Mouse (Mus musculus) stomach, embryonic 15.5 days (tissue): ENCODE results near the gene Gabra5. TPM values are rescaled to one million over a fixed set of nuclear protein-coding genes. Genes with fewer than 3 reads are reported as not detected.
A peak's percentile ranks its signal among the peaks of the same experiment; 100 is the strongest.

Experiments
- ATAC-seq: fragments of 200-750 bp; cut with Nextera tagmentation; 2 replicates; pipeline ENCODE4 v1.8.0; 2017; ENCODE audit warnings: low read depth, moderate number of reproducible peaks, moderate TSS enrichment; ENCODE audit not compliant: insufficient read depth, low FRiP score
- H3K27ac ChIP-seq: fragments of 300-500 bp; sonication (generic); 2 replicates; pipeline ENCODE4 v1.5.1; 2015; ENCODE audit warnings: mild to moderate bottlenecking, inconsistent platforms
- H3K27me3 ChIP-seq: fragments of 300-500 bp; sonication (generic); replicated peaks from 2 replicates; pipeline ENCODE4 v1.6.1; 2015; ENCODE audit warnings: inconsistent platforms
- H3K36me3 ChIP-seq: fragments of 300-500 bp; sonication (generic); 2 replicates; pipeline ENCODE4 v1.6.1; 2015; ENCODE audit warnings: inconsistent platforms
- H3K4me1 ChIP-seq: fragments of 300-500 bp; sonication (generic); 2 replicates; pipeline ENCODE4 v1.6.1; 2015; ENCODE audit warnings: inconsistent platforms
- H3K4me2 ChIP-seq: fragments of 300-500 bp; sonication (generic); 2 replicates; pipeline ENCODE4 v1.6.1; 2015; ENCODE audit warnings: mild to moderate bottlenecking, inconsistent platforms
- H3K4me3 ChIP-seq: fragments of 300-500 bp; sonication (generic); replicated peaks from 2 replicates; pipeline ENCODE4 v1.5.1; 2015; ENCODE audit warnings: inconsistent platforms
- H3K9ac ChIP-seq: fragments of 300-500 bp; sonication (generic); 2 replicates; pipeline ENCODE4 v1.6.1; 2015; ENCODE audit warnings: inconsistent platforms
- H3K9me3 ChIP-seq: fragments of 300-500 bp; sonication (generic); 2 replicates; pipeline ENCODE4 v1.6.1; 2016; ENCODE audit warnings: inconsistent platforms
- WGBS: fragments of 180-500 bp; shearing (Covaris S2); methylation state at CpG from one replicate; pipeline ENCODE4 v1.1.7; 2015; 5-methylcytosine and 5-hydroxymethylcytosine counted together
- polyA plus RNA-seq: library from polyadenylated mRNA; unstranded; fragments of >200 nt; fragmentation: Nextera tagmentation; extraction: Ambion mirVana; gene quantifications from 2 replicates; pipeline ENCODE4 v1.2.1, GENCODE M21; 2015

Gabra5 gene
- polyA plus RNA-seq, 1 experiment from 2014 or later = 0.41 TPM

DNA sequence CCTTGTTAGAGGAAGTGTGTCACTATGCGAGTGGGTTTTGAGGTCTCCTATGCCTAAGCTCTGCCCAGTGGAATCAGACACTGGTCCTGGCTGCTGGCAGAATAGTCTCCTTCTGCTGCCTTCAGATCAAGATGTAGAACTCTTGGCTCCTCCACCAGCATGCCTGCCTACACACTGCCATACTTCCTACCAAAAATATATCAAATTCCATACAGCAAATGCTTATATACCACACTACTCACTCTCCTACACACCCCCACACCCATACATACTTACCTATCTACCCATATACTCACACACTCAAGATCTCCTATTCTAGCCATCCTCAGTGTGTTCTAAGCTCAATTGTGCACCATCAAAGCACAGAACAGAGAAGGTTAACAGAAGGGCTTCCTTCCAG, 38.5 kb downstream of the Gabra5 start:
- Histone ChIP-seq H3K4me3 (no peak overlapping the region), H3K27ac (no peak overlapping the region), H3K4me1 (no peaks in the 10 kb centered on the region), H3K9me3 (no peaks in the 10 kb centered on the region), H3K9ac (no peak overlapping the region), H3K27me3 (no peaks in the 10 kb centered on the region), H3K36me3 (no peaks in the 10 kb centered on the region), H3K4me2 (no peak overlapping the region)
- ATAC-seq = no peak
- 81% methylated on average over 1 of the region's 1 CpGs for WGBS

DNA sequence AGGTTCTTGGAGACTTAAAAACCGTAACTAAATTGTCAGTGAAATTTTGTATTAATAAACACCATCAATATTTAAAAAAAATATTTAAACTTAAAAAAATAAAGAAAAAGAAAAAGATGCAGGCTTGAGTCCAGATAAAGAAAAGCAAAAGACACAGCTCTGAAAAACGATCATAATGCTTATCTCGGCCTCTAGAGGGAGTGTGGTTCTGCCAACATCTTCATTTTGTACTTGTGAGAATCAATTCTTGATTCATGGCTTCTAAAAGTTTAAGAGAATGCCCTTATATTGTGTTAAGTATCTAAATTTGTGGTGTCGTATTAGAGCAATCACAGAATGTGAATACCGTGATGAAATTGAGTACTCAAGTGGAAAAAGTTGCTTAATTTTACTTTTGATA, 49.5 kb downstream of the Gabra5 start:
- H3K27ac ChIP-seq = no peak overlapping the region
- H3K9ac ChIP-seq = no peak overlapping the region
- no peaks in the 10 kb centered on the region for H3K27me3 ChIP-seq
- H3K4me2 ChIP-seq = no peak overlapping the region
- ATAC-seq = no peak
- no peaks in the 10 kb centered on the region for H3K9me3 ChIP-seq
- WGBS = 61% methylated on average over 5 of the region's 5 CpGs
- no peaks in the 10 kb centered on the region for H3K36me3 ChIP-seq
- no peaks in the 10 kb centered on the region for H3K4me1 ChIP-seq
- no peak overlapping the region for H3K4me3 ChIP-seq

DNA sequence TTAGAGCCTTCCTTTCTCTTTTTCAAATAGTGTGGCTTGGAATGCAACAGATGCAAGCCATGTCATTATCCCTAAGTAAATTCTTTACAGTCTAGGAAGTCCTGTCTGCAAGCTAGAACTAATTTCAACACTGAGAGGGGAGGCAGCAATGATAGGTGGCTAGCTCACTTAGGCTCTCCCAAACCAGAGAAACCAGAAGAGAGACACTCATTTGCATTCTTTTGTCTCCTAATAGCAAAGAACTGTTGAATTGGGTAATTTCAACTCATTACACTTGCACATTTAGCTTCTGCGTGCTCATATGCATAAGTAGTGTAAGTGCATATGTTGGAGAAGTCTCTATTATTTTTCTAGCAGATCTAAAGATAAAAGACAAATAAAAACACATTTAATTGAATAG, 61.6 kb downstream of the Gabra5 start:
- Histone ChIP-seq H3K27ac (no peak overlapping the region), H3K9ac (no peak overlapping the region), H3K4me2 (no peak overlapping the region), H3K36me3 (no peaks in the 10 kb centered on the region), H3K4me1 (no peaks in the 10 kb centered on the region), H3K9me3 (no peaks in the 10 kb centered on the region), H3K27me3 (no peaks in the 10 kb centered on the region), H3K4me3 (no peak overlapping the region)
- WGBS = 81% methylated on average over 1 of the region's 1 CpGs
- ATAC-seq = no peak

DNA sequence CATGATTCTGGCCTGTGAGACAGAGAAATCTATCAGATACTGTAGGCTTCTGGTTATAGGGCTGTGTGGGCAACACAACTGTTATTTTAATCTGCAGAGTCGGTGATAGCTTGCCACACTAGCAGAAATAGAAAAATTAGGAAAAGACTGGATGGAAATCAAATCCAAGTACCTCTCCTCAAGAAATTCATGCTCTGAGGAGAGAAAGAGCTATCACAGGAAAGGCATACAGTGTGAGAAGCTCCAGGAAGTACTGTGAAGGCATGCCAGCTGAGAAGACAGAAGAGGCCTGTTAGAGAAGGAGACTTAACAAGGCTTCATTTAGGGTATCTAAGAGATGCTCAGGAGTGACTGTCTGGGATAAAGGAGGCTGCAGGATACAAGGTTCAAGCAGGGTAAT, 87.2 kb downstream of the Gabra5 start:
- Histone ChIP-seq H3K9me3 (no peaks in the 10 kb centered on the region), H3K27ac (no peak overlapping the region), H3K4me3 (no peak overlapping the region), H3K4me1 (no peaks in the 10 kb centered on the region), H3K4me2 (no peak overlapping the region), H3K27me3 (no peaks in the 10 kb centered on the region), H3K36me3 (no peaks in the 10 kb centered on the region), H3K9ac (no peak overlapping the region)
- no peak for ATAC-seq
- 83% methylated on average over 1 of the region's 1 CpGs for WGBS

DNA sequence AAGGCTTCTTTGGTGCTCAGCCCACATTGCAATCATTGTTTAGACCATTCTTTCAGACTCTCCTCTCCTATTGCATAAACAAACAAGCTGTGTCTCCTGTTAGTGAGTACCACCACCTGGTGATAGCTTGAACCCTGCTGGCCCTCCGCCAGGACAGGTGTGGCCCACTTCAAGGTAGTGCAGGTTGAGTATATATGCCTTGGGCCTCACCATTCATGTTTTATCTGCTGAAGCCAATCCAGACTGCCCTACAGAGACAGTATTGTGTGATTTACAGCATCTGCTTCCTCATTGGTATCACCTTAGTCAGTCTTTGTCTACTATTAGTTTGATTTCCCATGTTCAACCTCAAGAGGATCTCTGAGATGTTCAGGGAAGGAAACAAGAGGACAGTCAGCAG, 88.8 kb downstream of the Gabra5 start:
- Histone ChIP-seq H3K4me3 (no peak overlapping the region), H3K4me2 (no peak overlapping the region), H3K27ac (no peak overlapping the region), H3K36me3 (no peaks in the 10 kb centered on the region), H3K9me3 (no peaks in the 10 kb centered on the region), H3K9ac (no peak overlapping the region), H3K4me1 (no peaks in the 10 kb centered on the region), H3K27me3 (no peaks in the 10 kb centered on the region)
- WGBS = 55% methylated on average over 1 of the region's 1 CpGs
- ATAC-seq = no peak

DNA sequence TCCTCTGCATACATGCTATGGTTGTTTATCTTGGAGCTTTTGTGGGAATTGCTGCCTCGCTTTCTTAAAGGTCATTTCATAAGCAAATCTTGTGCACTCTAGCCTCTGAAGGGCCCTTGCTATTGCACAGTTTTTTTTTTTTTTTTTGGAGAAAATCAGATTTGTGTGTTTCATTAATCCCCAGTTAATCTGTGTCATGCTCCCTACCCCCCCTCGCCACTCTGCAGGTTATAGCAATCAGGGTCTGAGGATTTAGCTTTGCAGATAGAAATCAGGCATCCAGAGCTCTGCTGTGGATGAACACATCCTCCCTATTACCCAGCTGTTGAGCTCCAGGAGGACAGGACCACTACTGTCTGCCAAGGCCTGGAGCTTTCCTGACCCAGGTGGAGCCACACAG, 90.5 kb downstream of the Gabra5 start, which contains the start of gene Gabrb3:
Gene Gabrb3 (plus strand): TSS at position 301 of the 400 bp plus-strand sequence.
- WGBS = 78% methylated on average over 2 of the region's 2 CpGs
- Histone ChIP-seq H3K27me3 (no peaks in the 10 kb centered on the region), H3K4me3 (no peak within 1 kb of the TSS), H3K36me3 (no peaks in the 10 kb centered on the region), H3K4me1 (no peaks in the 10 kb centered on the region), H3K4me2 (no peak within 1 kb of the TSS), H3K27ac (no peak within 1 kb of the TSS), H3K9me3 (no peaks in the 10 kb centered on the region), H3K9ac (no peak within 1 kb of the TSS)
- no peak for ATAC-seq

DNA sequence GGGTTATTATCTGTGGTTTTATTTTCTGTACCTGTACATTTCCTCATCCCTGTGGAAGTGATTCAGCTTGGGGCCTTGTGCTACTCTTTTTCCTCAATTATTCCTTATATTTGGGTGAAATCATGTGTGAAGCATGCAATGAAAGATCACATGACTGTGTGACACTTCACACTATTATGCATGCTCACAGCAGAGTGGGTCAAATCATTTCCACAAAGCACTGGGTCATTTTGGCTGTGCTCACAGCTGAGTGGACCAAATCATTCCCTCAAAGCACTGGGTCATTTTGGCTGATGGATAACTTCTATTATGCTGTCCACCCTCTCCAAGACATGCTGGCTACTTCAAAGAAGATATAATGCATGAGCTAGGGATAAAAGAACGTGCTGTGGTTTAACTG, 97.0 kb downstream of the Gabra5 start:
- Histone ChIP-seq H3K9me3 (no peaks in the 10 kb centered on the region), H3K27me3 (no peaks in the 10 kb centered on the region), H3K4me1 (no peaks in the 10 kb centered on the region), H3K4me2 (no peak overlapping the region), H3K27ac (no peak overlapping the region), H3K4me3 (no peak overlapping the region), H3K36me3 (no peaks in the 10 kb centered on the region), H3K9ac (no peak overlapping the region)
- WGBS = 27% methylated on average over 1 of the region's 1 CpGs
- no peak for ATAC-seq

DNA sequence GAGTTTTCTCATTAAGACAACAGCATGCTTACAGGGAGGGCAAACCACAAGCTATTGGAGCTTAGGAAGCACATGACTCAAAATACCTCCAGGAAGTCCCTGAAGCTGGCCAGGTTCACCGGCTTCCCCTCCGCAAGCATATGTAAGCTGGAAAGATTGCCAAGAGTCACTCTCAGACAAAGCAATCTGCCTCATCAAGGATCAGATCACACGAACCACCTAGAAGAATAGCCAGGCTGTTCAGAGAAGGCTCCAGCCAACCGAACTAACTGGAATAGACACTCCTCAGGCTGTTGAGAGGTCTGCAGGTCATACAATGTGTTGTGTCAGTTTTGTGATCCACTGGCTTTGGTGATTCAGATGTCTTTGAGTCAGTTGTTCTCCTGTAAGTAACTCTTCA, 98.7 kb downstream of the Gabra5 start:
- 86% methylated on average over 4 of the region's 4 CpGs for WGBS
- no peaks in the 10 kb centered on the region for H3K9me3 ChIP-seq
- no peak overlapping the region for H3K9ac ChIP-seq
- H3K27ac ChIP-seq = no peak overlapping the region
- no peaks in the 10 kb centered on the region for H3K36me3 ChIP-seq
- no peaks in the 10 kb centered on the region for H3K27me3 ChIP-seq
- no peak overlapping the region for H3K4me3 ChIP-seq
- no peaks in the 10 kb centered on the region for H3K4me1 ChIP-seq
- H3K4me2 ChIP-seq = no peak overlapping the region
- no peak for ATAC-seq

DNA sequence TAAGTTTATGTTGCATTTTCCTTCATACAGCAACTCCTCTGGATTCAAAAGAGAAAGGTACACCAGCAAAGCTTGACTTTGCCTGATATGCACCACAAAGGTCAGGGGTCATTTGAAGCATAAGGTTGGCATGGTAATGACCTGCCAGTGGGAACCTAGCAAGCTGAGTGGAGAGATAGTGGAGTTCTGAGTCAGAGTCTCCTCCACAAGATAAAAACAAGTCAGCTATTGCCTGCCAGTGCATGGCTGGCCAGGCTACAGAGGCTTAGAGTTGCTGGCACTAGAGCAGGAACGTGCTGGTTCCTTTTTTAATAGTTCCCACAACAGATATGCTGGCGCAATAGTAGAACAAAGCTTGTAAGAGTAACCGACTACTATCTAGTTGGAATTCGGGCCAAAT, 116.3 kb downstream of the Gabra5 start:
- H3K27me3 ChIP-seq = no peaks in the 10 kb centered on the region
- H3K9me3 ChIP-seq = no peaks in the 10 kb centered on the region
- H3K4me3 ChIP-seq = no peak overlapping the region
- no peaks in the 10 kb centered on the region for H3K36me3 ChIP-seq
- 79% methylated on average over 4 of the region's 4 CpGs for WGBS
- no peak overlapping the region for H3K4me2 ChIP-seq
- H3K9ac ChIP-seq = no peak overlapping the region
- H3K4me1 ChIP-seq = no peaks in the 10 kb centered on the region
- H3K27ac ChIP-seq = no peak overlapping the region
- ATAC-seq = no peak

DNA sequence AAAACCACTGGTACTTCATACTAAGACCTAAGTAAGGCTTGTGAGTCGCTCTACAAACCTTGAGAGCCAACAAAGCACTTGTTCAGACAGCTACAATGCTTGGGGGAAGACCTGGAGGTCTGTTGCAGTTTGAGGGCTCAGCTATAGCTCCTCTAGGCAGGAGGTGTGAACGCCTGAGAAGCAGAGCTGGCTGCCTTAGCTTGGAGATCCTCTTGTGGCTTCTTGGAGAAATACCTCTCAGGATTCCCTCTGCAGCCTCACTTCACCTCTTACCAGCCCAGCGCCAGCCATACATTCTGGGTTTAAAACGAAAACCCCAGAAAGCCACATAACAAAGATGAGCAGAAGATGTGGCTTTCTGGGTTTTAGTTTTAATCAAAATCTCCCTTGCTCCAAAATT, 119.8 kb downstream of the Gabra5 start:
- ATAC-seq = no peak
- Histone ChIP-seq H3K4me2 (no peak overlapping the region), H3K9ac (no peak overlapping the region), H3K9me3 (no peaks in the 10 kb centered on the region), H3K4me1 (no peaks in the 10 kb centered on the region), H3K27ac (no peak overlapping the region), H3K27me3 (peaks cover 16% of the 10 kb centered on the region), H3K4me3 (no peak overlapping the region), H3K36me3 (no peaks in the 10 kb centered on the region)
- 40% methylated on average over 4 of the region's 4 CpGs for WGBS

DNA sequence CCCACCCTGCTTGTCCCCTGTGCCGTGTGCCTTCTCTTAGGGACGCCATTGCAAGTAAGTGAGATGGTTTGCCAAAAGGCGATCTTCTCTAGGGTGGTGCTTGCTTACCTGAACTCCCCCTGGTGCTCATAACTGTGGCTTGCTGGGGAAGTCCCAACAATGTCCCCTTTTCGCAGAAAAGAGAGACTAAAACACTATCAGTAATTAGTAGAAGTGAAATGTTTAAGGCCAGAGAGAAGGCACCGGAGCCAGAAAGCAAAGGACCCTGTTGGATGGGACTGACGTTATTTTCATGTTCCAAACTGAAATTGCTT, 122.6 kb downstream of the Gabra5 start:
- H3K27me3 ChIP-seq = peaks cover 16% of the 10 kb centered on the region
- H3K27ac ChIP-seq = no peak overlapping the region
- peak overlapping the region; percentile 97 for H3K4me2 ChIP-seq
- H3K36me3 ChIP-seq = no peaks in the 10 kb centered on the region
- H3K9me3 ChIP-seq = no peaks in the 10 kb centered on the region
- no peaks in the 10 kb centered on the region for H3K4me1 ChIP-seq
- peak overlapping the region; percentile 50 for H3K4me3 ChIP-seq
- no peak for ATAC-seq
- 22% methylated on average over 6 of the region's 6 CpGs for WGBS
- no peak overlapping the region for H3K9ac ChIP-seq

DNA sequence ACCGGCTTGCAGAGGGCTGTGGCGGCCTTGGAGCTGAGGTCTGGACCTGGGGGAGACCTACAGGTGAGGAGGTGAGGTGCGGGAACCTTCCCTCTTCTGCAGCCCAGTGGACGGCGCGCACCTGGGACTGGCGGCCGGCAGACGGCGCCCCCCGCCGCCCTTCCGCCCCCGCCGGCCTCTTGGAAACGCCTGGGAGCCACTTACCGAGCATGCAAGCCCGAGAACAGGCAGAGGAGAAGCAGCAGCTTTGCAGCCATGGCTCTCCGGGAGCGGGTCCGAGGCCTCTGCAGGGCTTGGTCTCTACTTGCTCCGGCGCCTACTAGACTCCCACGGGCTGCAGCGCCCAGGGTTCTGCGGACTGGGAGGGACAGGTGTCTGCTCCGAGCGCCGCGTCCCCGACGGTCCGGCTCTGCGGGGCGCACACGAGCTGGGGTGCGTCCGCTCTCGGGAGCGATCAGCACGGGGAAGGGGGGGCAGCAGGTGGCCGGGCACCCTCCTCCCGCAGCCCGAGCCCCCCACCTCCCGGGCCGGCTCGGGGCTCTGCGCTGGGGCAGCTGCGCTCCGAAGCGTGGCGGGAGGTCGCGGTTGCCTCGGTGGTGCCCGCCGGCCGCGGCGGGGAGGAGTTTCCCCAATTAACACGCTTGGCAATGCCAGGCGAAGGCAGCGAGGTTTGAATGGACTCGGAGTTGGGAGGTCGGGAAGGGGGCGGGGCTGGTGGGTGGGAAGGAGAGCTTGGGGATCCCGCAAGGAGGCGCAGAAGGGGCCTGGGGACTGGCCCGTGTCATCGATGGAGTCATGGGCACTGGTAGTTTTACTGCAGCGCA, 123.1 kb downstream of the Gabra5 start, which contains the start of gene Gabrg3:
Gene Gabrg3 (minus strand): TSS at position 672 of the 824 bp plus-strand sequence.
- no peaks in the 10 kb centered on the region for H3K4me1 ChIP-seq
- H3K27me3 ChIP-seq = peaks cover 16% of the 10 kb centered on the region
- no peak within 1 kb of the TSS for H3K27ac ChIP-seq
- H3K4me3 ChIP-seq = peak within 1 kb of the TSS; percentile 50
- WGBS = under 1% methylated on average over 70 of the region's 71 CpGs
- peak; percentile 47 for ATAC-seq
- H3K36me3 ChIP-seq = no peaks in the 10 kb centered on the region
- 0 out of 2 replicates have a peak within 1 kb of the TSS, but pooled peaks have one; percentile 22 for H3K9ac ChIP-seq
- peak within 1 kb of the TSS; percentile 97 for H3K4me2 ChIP-seq
- no peaks in the 10 kb centered on the region for H3K9me3 ChIP-seq

DNA sequence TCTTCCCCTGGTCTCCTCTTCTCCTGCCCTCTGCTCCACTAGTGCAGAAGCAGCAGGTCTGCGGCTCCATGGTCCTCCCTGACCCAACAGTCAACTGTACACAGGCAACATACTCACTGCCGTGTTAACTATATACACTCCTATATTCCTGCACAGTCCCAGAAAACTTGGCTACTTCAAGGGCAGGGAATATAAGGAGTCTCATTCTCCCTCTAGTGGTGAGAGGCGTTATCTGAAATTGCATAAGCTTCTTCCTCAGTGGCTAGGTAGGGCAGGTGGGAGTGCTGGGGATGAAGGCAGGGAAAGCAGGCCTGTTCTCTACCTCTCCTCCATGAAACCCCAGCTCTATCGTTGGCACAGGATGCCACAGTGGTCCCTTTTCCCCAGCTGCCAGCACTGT, 125.7 kb downstream of the Gabra5 start:
- Histone ChIP-seq H3K36me3 (no peaks in the 10 kb centered on the region), H3K27ac (no peak overlapping the region), H3K9ac (no peak overlapping the region), H3K4me1 (no peaks in the 10 kb centered on the region), H3K9me3 (no peaks in the 10 kb centered on the region), H3K4me3 (no peak overlapping the region), H3K27me3 (peaks cover 16% of the 10 kb centered on the region), H3K4me2 (no peak overlapping the region)
- WGBS = 20% methylated on average over 4 of the region's 4 CpGs
- ATAC-seq = no peak
